Mouse (Mus musculus) kidney, embryonic 16.5 days (tissue): Measurements from ENCODE around the gene Ilkap. TPM values are rescaled to one million over a fixed set of nuclear protein-coding genes. Genes with fewer than 3 reads are reported as not detected.

Experiments used
- ATAC-seq: fragments of 200-750 bp; cut with Nextera tagmentation; 2 replicates; pipeline ENCODE4 v1.8.0; 2017; ENCODE audit warnings: moderate TSS enrichment; ENCODE audit not compliant: low FRiP score, low TSS enrichment
- H3K27ac ChIP-seq: fragments of 300-500 bp; sonication (generic); 2 replicates; pipeline ENCODE4 v1.5.1; 2014; ENCODE audit warnings: low read length
- H3K27me3 ChIP-seq: fragments of 300-500 bp; sonication (generic); 2 replicates; pipeline ENCODE4 v1.6.1; 2014; ENCODE audit warnings: low read length, control low read depth, mixed read lengths; ENCODE audit not compliant: insufficient read depth
- H3K36me3 ChIP-seq: fragments of 300-500 bp; sonication (generic); 2 replicates; pipeline ENCODE4 v1.6.1; 2014; ENCODE audit warnings: low read length, control low read depth, mixed read lengths; ENCODE audit not compliant: insufficient read depth
- H3K4me1 ChIP-seq: fragments of 300-500 bp; sonication (generic); 2 replicates; pipeline ENCODE4 v1.6.1; 2014; ENCODE audit warnings: low read length, control low read depth, mixed read lengths; ENCODE audit not compliant: insufficient read depth
- H3K4me2 ChIP-seq: fragments of 300-500 bp; sonication (generic); replicated peaks from 2 replicates; pipeline ENCODE4 v1.6.1; 2014; ENCODE audit warnings: low read depth, low read length
- H3K4me3 ChIP-seq: fragments of 300-500 bp; sonication (generic); 2 replicates; pipeline ENCODE4 v1.5.1; 2014; ENCODE audit warnings: mild to moderate bottlenecking, low read length
- H3K9ac ChIP-seq: fragments of 300-500 bp; sonication (generic); replicated peaks from 2 replicates; pipeline ENCODE4 v1.6.1; 2014; ENCODE audit warnings: low read length
- H3K9me3 ChIP-seq: fragments of 300-500 bp; sonication (generic); 2 replicates; pipeline ENCODE4 v1.6.1; 2016; ENCODE audit warnings: low read length, control low read depth
- WGBS: fragments of 180-500 bp; shearing (Covaris S2); extraction: QIAGEN DNeasy Blood & Tissue Kit; methylation state at CpG from one replicate; pipeline ENCODE4 v1.1.7; 2014; 5-methylcytosine and 5-hydroxymethylcytosine counted together
- polyA plus RNA-seq: library from polyadenylated mRNA; unstranded; fragments of >200 nt; fragmentation: Nextera tagmentation; extraction: Ambion mirVana; gene quantifications from 2 replicates; pipeline ENCODE4 v1.2.1, GENCODE M21; 2015

Gene Ilkap
- polyA plus RNA-seq, 1 experiment from 2014 or later: 140 TPM

DNA sequence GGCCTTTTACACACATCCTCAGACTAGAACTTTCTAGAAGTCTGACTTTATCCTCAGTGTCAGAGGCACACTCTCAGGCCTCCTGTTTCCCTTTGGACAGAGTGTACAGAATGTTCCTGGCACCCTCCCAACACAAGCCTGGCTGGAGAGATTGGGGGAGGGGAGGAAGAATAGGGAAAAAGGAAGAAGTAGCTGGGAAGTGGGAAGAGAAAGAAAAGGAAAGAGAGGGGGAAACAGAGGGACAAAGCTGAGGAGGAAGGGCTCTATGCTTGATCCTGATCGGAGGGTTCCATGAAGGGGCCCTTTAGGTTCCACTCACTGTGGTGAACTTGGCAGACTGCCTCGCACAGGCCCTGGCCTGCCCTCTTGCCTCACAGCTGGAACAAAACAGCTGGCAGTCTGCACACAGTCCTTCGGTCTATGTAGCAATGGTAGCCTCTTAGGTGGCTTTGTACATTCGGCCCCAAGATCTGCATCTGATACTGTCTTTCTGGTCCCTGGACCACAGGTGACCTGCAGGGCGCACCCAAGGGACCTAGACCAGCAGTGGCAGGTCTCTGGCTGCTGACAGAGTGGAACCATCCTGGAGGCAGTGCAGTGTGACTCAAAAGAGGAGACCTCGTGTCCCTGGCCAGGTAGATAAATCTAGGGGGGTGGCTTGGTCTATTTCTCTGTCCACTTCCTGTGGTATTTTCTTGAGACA, 37.9 kb upstream of the Ilkap start:
- Histone ChIP-seq H3K4me1 (peaks cover 15% of the 10 kb centered on the region), H3K4me3 (no peak overlapping the region), H3K27me3 (no peaks in the 10 kb centered on the region), H3K36me3 (0 out of 2 replicates have a peak, but pooled peaks cover 2% of the 10 kb centered on the region), H3K9ac (no peak overlapping the region), H3K9me3 (no peaks in the 10 kb centered on the region), H3K4me2 (no peak overlapping the region), H3K27ac (peak overlapping the region; percentile 75)
- peak; percentile 80 for ATAC-seq
- 59% methylated on average over 6 of the region's 6 CpGs for WGBS

DNA sequence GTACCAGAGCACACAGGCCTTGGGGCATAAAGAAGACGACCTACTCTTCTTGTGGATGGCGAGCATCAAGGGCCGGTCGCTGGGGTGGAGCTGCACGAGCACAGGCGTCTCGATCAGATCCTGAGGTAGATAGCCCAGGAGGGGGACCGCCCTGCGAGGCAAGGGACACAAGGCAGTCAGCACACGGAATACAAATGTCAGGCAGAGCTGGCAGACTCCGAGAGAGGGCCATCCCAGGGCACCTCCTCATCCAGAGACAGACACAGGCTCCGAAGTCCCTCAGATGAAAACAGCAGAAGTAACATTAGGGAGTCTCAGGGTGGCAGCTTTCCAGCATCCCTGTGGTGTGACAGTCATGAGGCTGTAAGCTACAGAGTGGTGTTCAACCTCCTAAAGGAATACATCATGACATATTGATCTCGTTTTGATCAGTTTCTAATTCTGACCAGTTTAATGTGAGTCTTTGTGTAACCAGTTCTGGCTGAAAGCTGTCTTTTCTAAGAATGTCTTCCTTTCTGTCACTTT, 37.1 kb upstream of the Ilkap start:
- Histone ChIP-seq H3K27me3 (no peaks in the 10 kb centered on the region), H3K9ac (no peak overlapping the region), H3K27ac (peak overlapping the region; percentile 75; the same call in 1 of the 2 replicates), H3K4me3 (no peak overlapping the region), H3K4me1 (peaks cover 15% of the 10 kb centered on the region), H3K4me2 (no peak overlapping the region), H3K9me3 (no peaks in the 10 kb centered on the region), H3K36me3 (peaks cover 2% of the 10 kb centered on the region; the same call in 1 of the 2 replicates)
- no peak for ATAC-seq
- 77% methylated on average over 13 of the region's 13 CpGs for WGBS

- ATAC-seq: no peak
- Histone ChIP-seq H3K4me3 (no peak overlapping the region), H3K27ac (no peak overlapping the region), H3K4me1 (peaks cover 15% of the 10 kb centered on the region), H3K9ac (no peak overlapping the region), H3K27me3 (no peaks in the 10 kb centered on the region), H3K9me3 (no peaks in the 10 kb centered on the region), H3K36me3 (peaks cover 2% of the 10 kb centered on the region; the same call in 1 of the 2 replicates), H3K4me2 (no peak overlapping the region)
- WGBS: 96% methylated on average over 8 of the region's 8 CpGs
Observed at GRCm38 (mm10) chr1:91434905-91435304, 36.3 kb upstream of the Ilkap start.

GRCm38 (mm10) chr1:91430761-91431160, 32.1 kb upstream of the Ilkap start:
- H3K27ac ChIP-seq: no peak overlapping the region
- no peak overlapping the region for H3K4me2 ChIP-seq
- no peaks in the 10 kb centered on the region for H3K9me3 ChIP-seq
- H3K4me3 ChIP-seq: no peak overlapping the region
- peaks cover 3% of the 10 kb centered on the region for H3K4me1 ChIP-seq
- no peak overlapping the region for H3K9ac ChIP-seq
- peaks cover 2% of the 10 kb centered on the region; the same call in 1 of the 2 replicates for H3K36me3 ChIP-seq
- 76% methylated on average over 7 of the region's 7 CpGs for WGBS
- no peak for ATAC-seq
- no peaks in the 10 kb centered on the region for H3K27me3 ChIP-seq

DNA sequence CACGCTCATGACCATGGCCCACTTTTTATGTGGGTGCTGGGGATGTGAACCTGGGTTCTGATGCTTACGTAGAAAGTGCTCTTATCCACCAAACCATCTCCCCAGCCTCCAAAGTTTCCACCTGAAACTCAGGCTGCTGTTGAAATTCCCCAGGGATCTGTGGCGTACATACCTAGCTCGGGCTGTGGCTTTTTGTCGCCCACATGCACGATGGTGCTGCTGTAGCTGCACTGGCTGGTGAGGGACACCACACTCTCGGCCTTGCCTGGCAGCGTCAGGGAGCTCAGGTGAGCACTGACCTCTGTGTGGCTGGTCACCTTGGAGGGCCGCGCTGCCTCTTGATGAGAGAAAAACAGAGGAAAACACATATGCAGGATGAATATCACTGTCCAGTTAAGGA, 30.6 kb upstream of the Ilkap start:
- 92% methylated on average over 10 of the region's 10 CpGs for WGBS
- Histone ChIP-seq H3K4me3 (no peak overlapping the region), H3K36me3 (peaks cover 2% of the 10 kb centered on the region; the same call in 1 of the 2 replicates), H3K9ac (no peak overlapping the region), H3K27ac (no peak overlapping the region), H3K9me3 (no peaks in the 10 kb centered on the region), H3K4me1 (no peaks in the 10 kb centered on the region), H3K4me2 (no peak overlapping the region), H3K27me3 (no peaks in the 10 kb centered on the region)
- ATAC-seq: no peak

- Histone ChIP-seq H3K4me2 (no peak overlapping the region), H3K27ac (no peak overlapping the region), H3K27me3 (no peaks in the 10 kb centered on the region), H3K9ac (no peak overlapping the region), H3K9me3 (no peaks in the 10 kb centered on the region), H3K4me3 (no peak overlapping the region), H3K36me3 (peaks cover 2% of the 10 kb centered on the region; the same call in 1 of the 2 replicates), H3K4me1 (no peaks in the 10 kb centered on the region)
- ATAC-seq: 0 out of 2 replicates have a peak, but pooled peaks have one; percentile 75
- WGBS: 33% methylated on average over 4 of the region's 4 CpGs
Observed at GRCm38 (mm10) chr1:91428614-91429013, 30.0 kb upstream of the Ilkap start.

GRCm38 (mm10) chr1:91426397-91426796, 27.8 kb upstream of the Ilkap start:
- no peak overlapping the region for H3K27ac ChIP-seq
- no peaks in the 10 kb centered on the region for H3K4me1 ChIP-seq
- no peaks in the 10 kb centered on the region for H3K27me3 ChIP-seq
- H3K9ac ChIP-seq: no peak overlapping the region
- H3K9me3 ChIP-seq: no peaks in the 10 kb centered on the region
- ATAC-seq: no peak
- no peak overlapping the region for H3K4me3 ChIP-seq
- no peaks in the 10 kb centered on the region; the same call in 1 of the 2 replicates for H3K36me3 ChIP-seq
- no peak overlapping the region for H3K4me2 ChIP-seq
- WGBS: 77% methylated on average over 9 of the region's 9 CpGs

- Histone ChIP-seq H3K9ac (no peak overlapping the region), H3K4me2 (no peak overlapping the region), H3K36me3 (no peaks in the 10 kb centered on the region), H3K27ac (no peak overlapping the region), H3K4me1 (no peaks in the 10 kb centered on the region), H3K9me3 (no peaks in the 10 kb centered on the region), H3K4me3 (no peak overlapping the region), H3K27me3 (no peaks in the 10 kb centered on the region)
- ATAC-seq: no peak
- 90% methylated on average over 8 of the region's 8 CpGs for WGBS
Observed at GRCm38 (mm10) chr1:91420601-91421065, 22.0 kb upstream of the Ilkap start.

- no peak overlapping the region for H3K9ac ChIP-seq
Observed at GRCm38 (mm10) chr1:91419862-91420600, 21.4 kb upstream of the Ilkap start.

More at GRCm38 (mm10) chr1:91419862-91420600, 21.4 kb upstream of the Ilkap start:
- H3K36me3 ChIP-seq: no peaks in the 10 kb centered on the region
- no peaks in the 10 kb centered on the region for H3K9me3 ChIP-seq
- 65% methylated on average over 10 of the region's 10 CpGs for WGBS
- ATAC-seq: no peak
- no peak overlapping the region for H3K4me2 ChIP-seq
- no peak overlapping the region for H3K27ac ChIP-seq
- H3K4me3 ChIP-seq: no peak overlapping the region
- H3K27me3 ChIP-seq: no peaks in the 10 kb centered on the region
- peaks cover 3% of the 10 kb centered on the region for H3K4me1 ChIP-seq
